Mouse (Mus musculus): ENCODE measurements around the gene Tnks1bp1. TPM values are rescaled to one million over a fixed set of nuclear protein-coding genes. Genes with fewer than 3 reads are reported as not detected.

Tnks1bp1 gene
- total and polyA plus RNA-seq, 3 experiments = 1.5 to 7.5 (median 3.9) TPM

GRCm38 (mm10) chr2:85091325-85091724 is 43.5 kb downstream of the Tnks1bp1 start:
- Histone ChIP-seq H3K4me3 (replicated peaks in 1 of 3; ENCODE audit: low read depth in 2 of 3, low read length in 2 of 3, poor library complexity in 1 of 3) (no peak overlapping the region), H3K27ac (ENCODE audit: insufficient read depth, low read depth) (no peak overlapping the region), H3K36me3 (replicated peaks in 1 of 2; ENCODE audit: control insufficient read depth in 1 of 2, insufficient read depth in 1 of 2, low read length in 1 of 2) (no peaks in the 10 kb centered on the region), H3K4me2 (ENCODE audit: insufficient read depth, low read depth, poor library complexity, severe bottlenecking) (no peak overlapping the region), H3K27me3 (replicated peaks) (no peaks in the 10 kb centered on the region), H3K9me3 (replicated peaks; ENCODE audit: low read length) (no peaks in the 10 kb centered on the region), H3K9ac (ENCODE audit: insufficient read depth, low read depth) (no peak overlapping the region), H3K4me1 (ENCODE audit: control insufficient read depth in 1 of 2, insufficient read depth in 2 of 2) (no peaks in the 10 kb centered on the region), H3K79me2 (replicated peaks; ENCODE audit: control insufficient read depth, extremely low read depth, insufficient read depth, poor library complexity, severe bottlenecking) (no peaks in the 10 kb centered on the region)
- TF ChIP-seq IRF4 (IDR thresholded peaks at IDR 0.05; ENCODE audit: low read depth, low read length) = no peak
- TF ChIP-seq ZNF384 (IDR thresholded peaks at IDR 0.05; ENCODE audit: low read depth, low read length) = no peak
- no peak for TF ChIP-seq MAX (IDR thresholded peaks at IDR 0.05; ENCODE audit: low read length)
- TF ChIP-seq POLR2A (IDR thresholded peaks at IDR 0.05; ENCODE audit: low read depth, low read length) = no peak
- TF ChIP-seq SIN3A (IDR thresholded peaks at IDR 0.05; ENCODE audit: low read length) = no peak
- no peak for TF ChIP-seq ZMIZ1 (IDR thresholded peaks at IDR 0.05; ENCODE audit: low read depth, low read length)
- no peak for TF ChIP-seq CTCF (conservative IDR thresholded peaks at IDR 0.05 in 1 of 2, IDR thresholded peaks at IDR 0.05 in 1 of 2; ENCODE audit: low read depth in 2 of 2, low read length in 2 of 2)
- dilution Hi-C loops (cut with MboI; ENCODE audit: extremely low pct_ligation_motif_present, extremely low pct_unique_long_range_greater_than_20kb, low sequenced_read_pairs) (no loop called here), in situ Hi-C loops (cut with MboI; ENCODE audit: low pct_ligation_motif_present, low pct_unique_long_range_greater_than_20kb, low sequenced_read_pairs) (no loop called here)
- no peak for DNase-seq (ENCODE audit: extremely low read depth)

DNA sequence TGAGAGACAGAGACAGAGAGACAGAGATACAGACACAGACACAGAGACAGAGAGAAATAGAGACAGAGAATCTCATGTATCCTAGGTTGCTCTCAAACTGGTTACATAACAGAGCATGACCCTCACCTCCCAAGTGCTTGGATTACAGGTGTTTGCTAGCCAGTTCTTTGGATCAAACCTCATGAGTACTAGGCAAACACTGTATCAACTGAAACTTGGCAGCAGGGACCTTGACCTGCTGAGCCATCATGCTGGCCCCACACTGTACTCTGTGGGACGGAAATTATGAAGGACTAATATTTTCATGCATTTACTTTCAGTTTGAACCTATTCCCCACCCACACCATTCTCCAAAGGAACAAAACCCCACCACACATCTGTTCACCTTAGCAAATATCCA is 45.6 kb downstream of the Tnks1bp1 start:
- no peak overlapping the region for H3K4me3 ChIP-seq (replicated peaks in 1 of 3; ENCODE audit: low read depth in 2 of 3, low read length in 2 of 3, poor library complexity in 1 of 3)
- no peaks in the 10 kb centered on the region for H3K9me3 ChIP-seq (replicated peaks; ENCODE audit: low read length)
- no peaks in the 10 kb centered on the region for H3K79me2 ChIP-seq (replicated peaks; ENCODE audit: control insufficient read depth, extremely low read depth, insufficient read depth, poor library complexity, severe bottlenecking)
- H3K4me1 ChIP-seq (ENCODE audit: control insufficient read depth in 1 of 2, insufficient read depth in 2 of 2) = no peaks in the 10 kb centered on the region
- dilution Hi-C loops (cut with MboI; ENCODE audit: extremely low pct_ligation_motif_present, extremely low pct_unique_long_range_greater_than_20kb, low sequenced_read_pairs) = no loop called here
- H3K36me3 ChIP-seq (replicated peaks in 1 of 2; ENCODE audit: control insufficient read depth in 1 of 2, insufficient read depth in 1 of 2, low read length in 1 of 2) = no peaks in the 10 kb centered on the region
- TF ChIP-seq UBTF (IDR thresholded peaks at IDR 0.05; ENCODE audit: low read depth, low read length) (no peak), PAX5 (IDR thresholded peaks at IDR 0.05; ENCODE audit: low read length) (no peak), CHD1 (IDR thresholded peaks at IDR 0.05; ENCODE audit: low read depth, low read length) (no peak), NRF1 (IDR thresholded peaks at IDR 0.05; ENCODE audit: low read depth, low read length) (no peak), JUND (conservative IDR thresholded peaks at IDR 0.05; ENCODE audit: low read depth, low read length) (no peak), ETS1 (conservative IDR thresholded peaks at IDR 0.05; ENCODE audit: low read depth, low read length) (no peak), HCFC1 (IDR thresholded peaks at IDR 0.05; ENCODE audit: low read depth, low read length) (no peak), POLR2A (IDR thresholded peaks at IDR 0.05; ENCODE audit: low read depth, low read length) (no peak), IRF4 (IDR thresholded peaks at IDR 0.05; ENCODE audit: low read depth, low read length) (no peak), MAFK (IDR thresholded peaks at IDR 0.05; ENCODE audit: insufficient replicate concordance, low read length) (no peak), NELFE (IDR thresholded peaks at IDR 0.05; ENCODE audit: low read depth, low read length) (no peak), GABPA (IDR thresholded peaks at IDR 0.05; ENCODE audit: insufficient replicate concordance, low read depth, low read length) (no peak), E2F4 (IDR thresholded peaks at IDR 0.05; ENCODE audit: insufficient replicate concordance, low read depth, low read length) (no peak), TCF12 (IDR thresholded peaks at IDR 0.05; ENCODE audit: low read depth, low read length) (no peak), EP300 (IDR thresholded peaks at IDR 0.05; ENCODE audit: low read length) (no peak), ZMIZ1 (IDR thresholded peaks at IDR 0.05; ENCODE audit: low read depth, low read length) (no peak), MYC (IDR thresholded peaks at IDR 0.05; ENCODE audit: low read depth, low read length) (no peak), CTCF (conservative IDR thresholded peaks at IDR 0.05 in 1 of 2, IDR thresholded peaks at IDR 0.05 in 1 of 2; ENCODE audit: low read depth in 2 of 2, low read length in 2 of 2) (no peak), ELF1 (IDR thresholded peaks at IDR 0.05; ENCODE audit: low read depth, low read length) (no peak)
- DNase-seq (ENCODE audit: extremely low read depth) = no peak
- H3K27me3 ChIP-seq (replicated peaks) = no peaks in the 10 kb centered on the region
- in situ Hi-C loops (cut with MboI; ENCODE audit: low pct_ligation_motif_present, low pct_unique_long_range_greater_than_20kb, low sequenced_read_pairs) = no loop called here
- peak overlapping the region; percentile 47; the same call in 1 of the 2 replicates for H3K4me2 ChIP-seq (ENCODE audit: insufficient read depth, low read depth, poor library complexity, severe bottlenecking)
- no peak overlapping the region for H3K27ac ChIP-seq (ENCODE audit: insufficient read depth, low read depth)
- no peak overlapping the region for H3K9ac ChIP-seq (ENCODE audit: insufficient read depth, low read depth)
